Mouse (Mus musculus) kidney, embryonic 14.5 days (tissue): ENCODE measurements around the gene Dok5. TPM values are rescaled to one million over a fixed set of nuclear protein-coding genes. Genes with fewer than 3 reads are reported as not detected.

ENCODE experiments used
- polyA plus RNA-seq: library from polyadenylated mRNA; unstranded; fragments of >200 nt; fragmentation: Nextera tagmentation; extraction: Ambion mirVana; gene quantifications from 2 replicates; pipeline ENCODE4 v1.2.1, GENCODE M21; 2014

The Dok5 gene
- polyA plus RNA-seq, 1 experiment from 2014 or later = 0.85 TPM

Other genes starting within 250 kb of the Dok5 start
- gene Pfdn4, start 235.4 kb upstream of the Dok5 start, polyA plus RNA-seq = 102 and 154 TPM in 2 replicates
- 0.09 and 0.23 TPM in 2 replicates for gene Cyp24a1, start 234.7 kb upstream of the Dok5 start, polyA plus RNA-seq
- gene 4930470P17Rik, start 129.8 kb upstream of the Dok5 start, polyA plus RNA-seq = not detected in 2 replicates